Mouse (Mus musculus) retina, postnatal 1 day (tissue): ENCODE measurements at regions not wholly inside any gene's neighbourhood (a gene's known extent, or its start where the extent isn't known, plus 50 kb on each side); places are given as distances from the start of the nearest gene placed in this dataset.
A peak's percentile ranks its signal among the peaks of the same experiment; 100 is the strongest.

Experiments
- DNase-seq: peaks from one replicate; pipeline ENCODE4 v3.0.0-alpha.2; 2012

DNA sequence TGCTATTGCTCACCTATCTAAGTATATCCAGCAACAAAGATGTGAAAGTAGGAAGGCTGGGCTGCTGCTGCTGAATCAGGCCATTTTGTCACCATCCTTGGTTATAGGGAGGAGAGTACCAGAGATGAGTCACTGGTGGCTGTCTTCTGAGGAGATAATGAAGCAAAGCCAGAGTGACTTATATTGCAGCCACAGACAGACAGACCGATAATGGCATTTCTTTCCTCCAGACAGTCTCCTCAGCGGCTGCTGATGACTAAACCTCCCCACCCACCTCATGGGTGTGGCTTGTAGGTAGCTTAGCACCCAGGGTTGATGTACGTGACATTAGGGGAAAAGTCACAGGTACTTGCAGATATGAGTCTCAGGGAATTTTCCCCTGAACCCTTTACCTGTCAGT is 136.1 kb upstream of the Jun start:
- DNase-seq, result no peak

GRCm38 (mm10) chr4:95191654-95192406 is 139.8 kb upstream of the Jun start:
- no peak for DNase-seq

DNA sequence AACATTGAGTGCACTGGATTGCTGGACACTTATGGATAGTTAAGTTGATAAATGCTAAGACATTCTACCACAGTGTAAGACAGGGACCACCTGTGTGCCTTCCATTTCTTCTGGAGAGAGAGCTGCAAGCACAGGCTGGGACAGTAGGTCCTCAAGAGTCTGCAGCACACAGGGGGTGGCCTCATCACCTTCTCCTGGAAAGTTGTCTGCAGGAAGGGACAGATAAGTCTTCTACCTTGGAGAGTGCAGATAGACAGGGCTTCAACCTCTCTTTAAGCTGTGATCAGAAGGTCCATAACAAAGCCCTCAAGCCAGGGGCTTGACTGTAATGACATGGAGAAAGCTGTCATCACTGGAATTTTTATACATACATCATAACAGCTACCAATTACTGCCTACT is 140.5 kb upstream of the Jun start:
- DNase-seq, result no peak

- no peak for DNase-seq
Observed at GRCm38 (mm10) chr4:95193028-95193427, 141.0 kb upstream of the Jun start.

GRCm38 (mm10) chr4:95193473-95193872 is 141.5 kb upstream of the Jun start:
- no peak for DNase-seq

DNA sequence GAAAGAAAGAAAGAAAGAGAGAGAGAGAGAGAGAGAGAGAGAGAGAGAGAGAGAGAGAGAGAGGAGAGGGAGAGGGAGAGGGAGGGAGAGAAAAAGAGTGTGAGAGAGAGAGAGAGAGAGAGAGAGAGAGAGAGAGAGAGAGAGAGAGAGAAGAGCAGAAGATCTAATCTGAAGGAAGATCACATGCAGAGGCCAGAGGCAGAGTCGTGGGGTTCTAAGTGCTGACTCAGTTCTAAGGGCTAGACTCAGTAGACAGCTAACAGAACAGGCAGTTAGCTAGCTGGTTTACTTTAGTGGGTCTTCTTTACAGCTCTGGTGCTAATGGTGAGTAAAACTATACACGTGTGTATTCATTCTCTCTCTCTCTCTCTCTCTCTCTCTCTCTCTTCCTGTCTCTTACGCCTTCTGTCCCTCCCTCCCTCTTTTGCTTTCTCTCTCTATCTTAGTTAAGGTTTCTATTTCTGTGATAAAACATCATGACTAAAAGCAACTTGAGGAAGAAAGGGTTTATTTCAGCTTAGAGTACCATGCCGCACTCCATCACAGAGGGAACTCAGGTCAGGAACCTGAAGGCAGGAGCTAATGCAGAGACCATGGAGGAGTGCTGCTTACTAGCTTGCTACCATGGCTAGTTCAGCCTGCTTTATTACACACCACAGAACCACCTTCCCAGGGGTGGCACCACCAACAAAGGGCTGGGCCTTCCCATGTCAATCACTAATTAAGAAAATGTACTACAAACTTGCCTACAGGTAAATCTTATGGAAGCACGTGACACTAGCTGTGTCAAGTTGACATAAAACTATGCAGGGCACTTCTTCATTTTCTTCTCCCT is 142.8 kb upstream of the Jun start:
- DNase-seq, result no peak

GRCm38 (mm10) chr4:95196106-95196505 is 144.1 kb upstream of the Jun start:
- no peak for DNase-seq

GRCm38 (mm10) chr4:95197077-95197711 is 145.2 kb upstream of the Jun start:
- DNase-seq, result no peak

DNA sequence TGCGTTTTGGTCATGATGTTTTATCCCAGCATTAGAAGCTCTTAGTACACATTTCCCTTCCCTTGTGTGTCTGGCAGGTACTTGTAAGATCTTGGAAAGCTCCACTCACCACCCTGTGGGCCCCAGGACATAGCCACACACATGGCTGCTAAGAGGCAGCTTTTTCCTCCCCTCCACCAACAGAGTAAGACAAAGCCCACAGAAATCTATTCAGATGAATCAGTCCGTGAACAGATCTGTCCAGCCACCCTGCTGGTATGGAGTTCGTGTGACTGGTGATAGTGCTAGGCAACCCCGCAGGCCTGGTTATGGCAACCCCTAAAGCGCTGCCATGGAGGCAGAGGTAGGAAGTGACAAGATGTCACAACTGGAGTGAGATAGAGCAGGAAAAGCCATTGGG is 147.4 kb upstream of the Jun start:
- peak; percentile 76 for DNase-seq

- no peak for DNase-seq
Observed at GRCm38 (mm10) chr4:95200130-95200529, 148.1 kb upstream of the Jun start.

DNA sequence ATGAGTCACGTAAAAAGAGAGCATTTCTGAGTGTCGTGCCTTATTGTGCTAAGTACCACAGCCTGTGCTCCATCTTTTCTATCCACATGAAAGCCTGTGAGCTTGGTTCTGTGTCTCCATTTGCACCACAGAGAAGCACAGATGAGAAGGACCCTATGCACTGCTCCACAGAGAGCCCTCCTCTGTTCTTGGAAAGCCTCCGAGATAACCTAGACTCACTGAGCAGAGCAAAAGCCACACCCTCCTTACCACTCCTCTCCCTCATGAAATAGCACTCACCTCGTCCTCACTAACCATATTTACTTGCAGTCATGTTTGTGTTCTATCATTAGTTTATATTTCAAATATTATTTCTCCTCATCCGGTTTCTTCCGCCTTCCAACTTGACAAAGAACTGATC is 150.5 kb upstream of the Jun start:
- no peak for DNase-seq

DNA sequence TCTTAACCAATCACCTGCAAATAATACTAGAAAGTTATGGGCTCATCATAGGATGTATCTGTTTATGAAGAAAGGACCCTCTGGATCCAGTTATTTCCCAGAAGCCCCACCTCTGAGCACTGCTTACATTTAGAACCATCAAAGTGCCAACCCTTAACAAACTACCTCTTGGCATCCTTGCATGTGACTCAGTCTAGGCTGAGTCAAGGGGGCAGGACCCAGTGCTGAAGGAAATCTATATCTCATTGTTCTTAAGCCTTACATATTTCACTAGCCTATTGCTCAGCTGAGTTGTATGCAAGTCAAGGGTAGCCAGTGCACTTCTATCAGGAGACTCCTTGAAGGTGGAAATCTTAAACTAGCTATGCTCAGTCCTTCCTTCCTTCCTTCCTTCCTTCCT is 151.6 kb upstream of the Jun start:
- no peak for DNase-seq

DNA sequence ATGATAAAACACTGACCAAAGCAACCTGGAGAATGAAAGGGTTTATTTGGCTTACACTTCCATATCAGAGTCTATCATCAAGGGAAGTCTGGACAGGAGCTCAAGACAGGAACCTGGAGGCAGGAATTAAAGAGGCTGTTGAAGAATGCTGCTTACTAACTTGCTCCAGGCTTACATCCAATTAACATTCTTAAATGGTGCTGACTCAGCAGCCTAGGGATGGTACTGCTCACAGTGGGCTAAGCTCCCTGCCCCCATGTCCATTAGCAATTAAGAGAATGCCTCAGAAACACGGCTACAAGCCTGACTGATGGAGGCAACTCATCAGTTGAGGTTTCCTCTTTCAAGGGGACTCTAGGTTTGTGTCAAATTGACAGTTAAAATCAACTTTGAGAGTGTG is 153.3 kb upstream of the Jun start:
- DNase-seq, result no peak

DNA sequence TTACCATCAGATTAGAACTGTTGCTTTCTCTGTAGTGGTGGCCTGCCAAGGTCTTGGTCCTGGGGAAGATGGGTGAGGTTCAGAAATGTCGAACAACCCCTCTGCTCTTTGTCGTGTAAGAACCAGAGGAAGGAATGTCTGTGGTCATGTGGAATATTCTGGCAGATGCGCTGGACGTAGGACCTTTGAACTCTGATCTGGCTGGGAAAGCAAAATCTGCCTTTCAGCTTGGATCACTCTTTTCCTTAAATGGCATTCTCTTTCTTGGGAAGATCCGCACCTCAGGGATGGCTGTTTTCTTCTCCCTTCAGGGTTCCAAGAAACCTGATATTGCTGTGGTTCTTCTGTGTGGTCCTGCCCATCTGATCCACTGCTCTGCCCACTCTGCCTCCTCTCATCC is 155.8 kb upstream of the Jun start:
- no peak for DNase-seq

GRCm38 (mm10) chr4:95208827-95209226 is 156.8 kb upstream of the Jun start:
- DNase-seq, result no peak

DNA sequence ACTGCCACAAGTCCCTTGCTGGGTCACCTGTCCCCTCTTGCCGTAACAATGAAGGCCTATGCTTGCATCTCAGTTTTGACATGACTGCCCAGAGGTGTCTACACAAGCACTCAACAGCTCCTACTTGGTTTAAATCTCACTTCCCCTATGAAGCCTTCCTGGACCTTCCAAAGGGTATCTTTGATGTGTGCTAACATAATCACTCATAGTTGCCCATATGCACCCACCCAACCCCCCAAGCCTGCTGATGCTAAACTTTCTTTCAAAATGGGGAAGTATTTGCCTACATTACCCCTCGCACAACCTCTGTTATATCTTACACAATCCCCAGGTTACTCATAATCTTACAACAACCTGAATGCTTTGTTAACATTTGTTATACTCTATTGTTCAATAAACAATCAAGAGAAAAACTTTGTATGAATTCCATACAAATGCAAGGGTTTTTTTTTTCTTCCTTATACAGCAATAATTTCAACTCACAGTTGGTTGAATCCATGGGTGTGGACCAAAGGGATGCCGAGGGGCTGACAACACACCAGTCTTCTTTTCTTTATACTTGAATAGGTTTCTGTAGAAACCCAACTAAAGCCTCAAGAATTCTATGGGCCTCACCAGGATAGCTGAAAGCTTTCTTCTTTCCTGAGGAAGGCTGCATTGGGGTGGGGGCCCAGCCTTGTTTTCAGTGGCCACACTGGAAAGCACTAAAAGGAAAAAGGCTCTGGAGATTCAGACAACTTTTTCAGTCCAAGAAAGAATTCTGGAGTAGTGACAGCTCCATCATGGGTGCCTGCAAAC is 157.5 kb upstream of the Jun start:
- DNase-seq, result no peak

- no peak for DNase-seq
Observed at GRCm38 (mm10) chr4:95212561-95212960, 160.5 kb upstream of the Jun start.

- no peak for DNase-seq
Observed at GRCm38 (mm10) chr4:95213026-95213425, 161.0 kb upstream of the Jun start.

GRCm38 (mm10) chr4:95214026-95214425 is 162.0 kb upstream of the Jun start:
- no peak for DNase-seq

DNA sequence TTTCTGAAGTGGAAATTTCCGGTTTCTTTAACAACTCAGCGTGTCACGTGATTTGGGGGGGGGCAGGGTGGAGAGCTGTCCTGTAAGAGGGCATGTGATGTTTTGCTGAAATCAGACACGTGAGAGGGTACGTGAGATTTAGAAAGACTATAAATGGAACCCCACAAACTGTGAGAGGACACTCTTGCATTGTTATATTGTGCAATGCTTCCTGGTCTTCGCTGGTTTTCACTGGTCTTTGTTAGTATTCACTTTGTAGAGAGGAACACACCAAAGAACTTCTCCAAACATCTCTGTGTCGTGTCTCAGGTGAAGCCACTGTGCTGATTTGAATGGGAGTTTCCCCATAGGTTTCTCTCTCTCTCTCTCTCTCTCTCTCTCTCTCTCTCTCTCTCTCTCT is 163.2 kb upstream of the Jun start:
- no peak for DNase-seq

DNA sequence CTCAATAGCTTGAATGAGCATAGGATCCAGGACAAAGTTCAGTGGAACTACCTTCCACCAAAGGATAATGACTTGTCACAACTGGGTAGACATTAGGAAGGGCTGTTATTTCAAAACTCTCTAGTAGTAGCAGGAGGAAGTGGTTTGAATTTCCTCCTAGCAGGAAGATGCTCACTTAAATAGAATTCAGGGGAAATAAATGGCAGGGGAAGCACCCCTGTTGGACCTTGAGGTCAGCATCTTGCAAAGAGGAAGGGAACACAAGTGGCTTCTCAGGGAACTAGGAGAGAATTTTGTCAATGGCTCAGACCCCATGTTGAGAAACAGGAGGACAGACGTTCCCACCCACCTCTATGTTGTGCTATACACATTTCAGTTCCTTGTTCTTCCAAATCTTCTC is 178.4 kb upstream of the Jun start:
- no peak for DNase-seq

GRCm38 (mm10) chr4:95233034-95233433 is 181.0 kb upstream of the Jun start:
- DNase-seq, result no peak

- DNase-seq, result no peak
Observed at GRCm38 (mm10) chr4:95234030-95234555, 182.1 kb upstream of the Jun start.
